Mouse (Mus musculus) monocyte, adult 5-6 weeks (primary cell): ENCODE results near the gene Eda. TPM values are rescaled to one million over a fixed set of nuclear protein-coding genes. Genes with fewer than 3 reads are reported as not detected.
"Not testable (repeated sequence)": the region's sequence is repeated elsewhere in the genome, so short reads cannot be mapped to it uniquely, and the experiment has no call there.

Experiments used
- ATAC-seq: fragments of 153-309, 156-312 bp; replicated peaks from 2 replicates; pipeline ENCODE4 v1.8.0; 2017; ENCODE audit warnings: mild to moderate bottlenecking; ENCODE audit not compliant: low TSS enrichment, insufficient number of reproducible peaks, severe bottlenecking, poor library complexity, low FRiP score
- total RNA-seq: library from RNA; stranded (forward); fragments of 200-1000, 200-491, 200-594 nt; gene quantifications from 3 replicates; pipeline ENCODE4 v1.2.3, GENCODE M21; 2017

Eda gene
- total RNA-seq, 1 experiment from 2014 or later = not detected

GRCm38 (mm10) chrX:100395026-100395425, 419.6 kb downstream of the Eda start:
- ATAC-seq = no peak

- ATAC-seq = no peak
Observed at GRCm38 (mm10) chrX:100400900-100401299, 425.5 kb downstream of the Eda start.

GRCm38 (mm10) chrX:100401657-100402056, 426.3 kb downstream of the Eda start:
- no peak for ATAC-seq

GRCm38 (mm10) chrX:100409245-100409644, 433.8 kb downstream of the Eda start:
- no peak for ATAC-seq

- ATAC-seq = no peak
Observed at GRCm38 (mm10) chrX:100428693-100429092, 453.3 kb downstream of the Eda start, which contains the start of gene Otud6a. Gene Otud6a, plus strand, starts transcription at chrX:100429013.

GRCm38 (mm10) chrX:100432311-100432710, 456.9 kb downstream of the Eda start:
- no peak for ATAC-seq

GRCm38 (mm10) chrX:100442617-100443016, 467.2 kb downstream of the Eda start, which contains the start of gene Awat2:
Gene Awat2, minus strand, starts transcription at chrX:100442717.
- not testable (repeated sequence) for ATAC-seq

- no peak for ATAC-seq
Observed at GRCm38 (mm10) chrX:100443532-100443931, 468.1 kb downstream of the Eda start.

Other genes with a start within 250 kb of the Eda start
- gene Tmem28, start 154.6 kb upstream of the Eda start, total RNA-seq = not detected in 3 replicates